Mouse (Mus musculus) olfactory bulb, adult 2 months (tissue): ENCODE data around the gene Mtm1. TPM values are rescaled to one million over a fixed set of nuclear protein-coding genes. Genes with fewer than 3 reads are reported as not detected.
"Not testable (repeated sequence)": the region's sequence is repeated elsewhere in the genome, so short reads cannot be mapped to it uniquely, and the experiment has no call there.

ENCODE experiments used
- H3K27ac ChIP-seq: fragments of 200-500 bp; 2 replicates; pipeline ENCODE4 v1.5.1; 2012; ENCODE audit warnings: low read depth, low read length; ENCODE audit not compliant: insufficient read depth
- H3K4me1 ChIP-seq: fragments of 200-500 bp; 2 replicates; pipeline ENCODE4 v1.6.1; 2012; ENCODE audit warnings: low read length; ENCODE audit not compliant: control insufficient read depth, insufficient read depth
- H3K4me3 ChIP-seq: fragments of 200-500 bp; 2 replicates; pipeline ENCODE4 v1.5.1; 2012; ENCODE audit warnings: mild to moderate bottlenecking, low read depth, low read length, moderate library complexity; ENCODE audit not compliant: insufficient read depth
- CTCF ChIP-seq: fragments of 200-500 bp; IDR thresholded peaks from 2 replicates; pipeline ENCODE4 v1.5.1; 2012; ENCODE audit warnings: low read depth, mild to moderate bottlenecking, low read length, moderate library complexity; ENCODE audit not compliant: insufficient read depth
- POLR2A ChIP-seq: fragments of 200-500 bp; IDR thresholded peaks from 2 replicates; pipeline ENCODE4 v1.6.1; 2012; ENCODE audit warnings: mild to moderate bottlenecking, low read depth, low read length, moderate library complexity; ENCODE audit not compliant: insufficient read depth
- WGBS: fragments of 180-500 bp; shearing (Covaris S2); methylation state at CpG from one replicate; pipeline ENCODE4 v1.1.7; 2018; 5-methylcytosine and 5-hydroxymethylcytosine counted together
- polyA plus RNA-seq: library from polyadenylated mRNA; stranded (reverse); fragments of >200 nt; gene quantifications from 2 replicates; pipeline ENCODE4 v1.2.4, GENCODE M21; 2012; ENCODE audit warnings: low replicate concordance; ENCODE audit not compliant: missing spikeins, insufficient read depth, insufficient read length

Gene Mtm1
- polyA plus RNA-seq, 1 experiment: not detected

DNA sequence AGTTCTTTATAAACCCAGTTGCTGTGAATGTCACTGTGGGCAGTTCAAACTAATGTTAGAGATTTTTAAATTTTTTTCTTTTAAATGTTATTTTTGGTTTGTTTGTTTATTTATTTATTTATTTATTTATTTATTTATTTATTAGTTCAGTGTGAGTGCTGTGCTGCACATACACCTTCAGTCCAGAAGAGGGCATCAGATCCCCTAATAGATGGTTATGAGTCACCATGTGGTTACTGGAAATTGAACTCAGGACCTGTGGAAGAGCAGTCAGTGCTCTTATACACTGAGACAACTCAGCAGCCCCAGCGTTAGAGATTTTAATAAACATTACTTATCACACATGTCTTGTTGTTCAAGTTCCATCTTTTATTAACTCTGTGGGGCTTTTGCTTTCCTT, 141.5 kb downstream of the Mtm1 start:
- WGBS: 86% methylated on average over 1 of the region's 1 CpGs
- no peak for TF ChIP-seq POLR2A
- TF ChIP-seq CTCF: no peak
- no peak overlapping the region for H3K4me3 ChIP-seq
- H3K27ac ChIP-seq: no peak overlapping the region
- H3K4me1 ChIP-seq: no peaks in the 10 kb centered on the region

DNA sequence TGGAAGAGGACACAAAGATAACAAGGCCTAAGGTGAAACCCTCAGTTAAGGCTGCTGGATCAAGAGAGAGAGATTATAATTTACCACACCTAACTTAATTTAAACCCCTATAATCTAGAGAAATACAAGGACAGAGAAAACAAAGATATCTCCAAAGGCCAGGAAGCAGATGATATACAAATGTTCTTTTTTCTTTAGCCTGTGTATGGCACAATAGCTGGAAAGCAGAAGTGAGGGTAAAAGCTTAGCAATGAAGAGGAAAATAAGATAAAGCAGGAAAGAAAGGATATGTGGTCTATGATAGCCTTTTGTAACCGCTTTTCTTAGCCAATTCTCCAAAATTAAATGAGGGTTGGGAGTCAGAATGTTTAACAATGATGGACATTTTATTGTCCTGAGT, 144.8 kb downstream of the Mtm1 start:
- 71% methylated on average over 1 of the region's 1 CpGs for WGBS
- H3K4me1 ChIP-seq: no peaks in the 10 kb centered on the region
- no peak for TF ChIP-seq CTCF
- no peak overlapping the region for H3K4me3 ChIP-seq
- H3K27ac ChIP-seq: no peak overlapping the region

DNA sequence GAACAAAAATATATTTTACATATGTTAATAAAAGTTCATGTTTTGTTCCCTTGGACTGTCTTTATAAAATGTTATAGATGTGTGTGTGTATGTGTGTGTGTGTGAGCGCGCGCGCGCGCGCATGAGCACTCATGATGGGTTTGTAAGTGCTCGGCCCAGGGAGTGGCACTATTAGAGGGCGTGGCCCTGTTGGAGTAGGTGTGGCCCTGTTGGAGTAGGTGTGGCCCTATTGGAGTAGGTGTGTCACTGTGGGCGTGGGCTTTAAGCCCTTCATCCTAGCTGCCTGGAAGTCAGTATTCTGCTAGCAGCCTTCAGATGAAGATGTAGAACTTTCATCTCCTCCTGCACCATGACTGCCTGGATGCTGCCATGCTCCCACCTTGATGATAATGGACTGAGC, 151.2 kb downstream of the Mtm1 start:
- not testable (repeated sequence) for H3K4me1 ChIP-seq, H3K4me3 ChIP-seq
- 91% methylated on average over 10 of the region's 10 CpGs for WGBS

DNA sequence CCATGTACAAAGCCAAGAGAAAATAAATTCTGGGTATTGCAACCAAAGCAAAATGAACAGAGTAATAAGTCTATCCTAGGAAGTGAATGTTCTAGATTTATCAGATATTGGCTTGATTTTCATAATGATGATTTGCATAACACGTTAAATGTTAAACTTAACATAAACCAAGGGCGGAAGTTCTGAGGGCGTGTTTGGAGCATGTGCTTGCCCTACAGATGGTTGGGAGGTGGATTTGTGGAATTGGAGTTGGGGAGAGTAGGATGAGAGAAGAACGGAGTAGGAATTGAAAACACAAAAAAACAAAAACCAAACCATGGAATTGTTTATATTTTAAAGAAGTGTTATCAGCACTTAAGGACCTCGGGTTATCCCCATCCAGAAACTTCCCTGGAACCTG, 153.5 kb downstream of the Mtm1 start:
- Histone ChIP-seq H3K4me3 (peak overlapping the region; percentile 89), H3K4me1 (peaks cover 2% of the 10 kb centered on the region; the same call in 1 of the 2 replicates), H3K27ac (no peak overlapping the region)
- TF ChIP-seq POLR2A (no peak), CTCF (no peak)
- whole genome bisulfite sequencing: 57% methylated on average over 5 of the region's 5 CpGs

More for the DNA sequence above, 151.2 kb downstream of the Mtm1 start:
- H3K27ac ChIP-seq: not testable (repeated sequence)

DNA sequence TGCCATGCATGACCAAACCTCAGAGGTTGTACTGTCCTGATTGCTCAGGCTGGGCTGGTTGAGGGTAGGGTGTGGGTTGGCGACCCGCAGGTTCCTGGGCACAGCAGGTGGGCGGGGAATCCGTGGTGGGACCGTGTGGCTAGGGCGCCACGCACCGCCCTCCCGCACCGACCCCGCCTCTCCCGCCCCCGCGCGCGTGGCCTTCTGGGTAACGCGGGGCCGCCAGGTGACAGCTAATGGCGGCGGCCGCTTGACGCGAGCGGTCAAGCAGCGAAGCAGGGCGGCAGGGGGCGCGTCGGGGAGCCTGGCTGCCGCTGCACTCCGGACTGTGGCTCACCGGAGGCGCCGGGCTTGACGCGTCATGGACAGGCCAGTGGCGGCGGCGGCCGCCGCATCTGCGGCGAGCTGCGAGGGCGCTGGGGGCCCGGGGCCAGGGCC, 154.0 kb downstream of the Mtm1 start, which contains the start of gene Mtmr1:
Mtmr1 (plus strand) TSS at position 207 of the 438 bp plus-strand sequence.
- TF ChIP-seq POLR2A (peak; percentile 41; the same call in 1 of the 2 replicates), CTCF (no peak)
- peak within 1 kb of the TSS; percentile 89 for H3K4me3 ChIP-seq
- peak within 1 kb of the TSS; percentile 56; the same call in 1 of the 2 replicates for H3K27ac ChIP-seq
- 26% methylated on average over 35 of the region's 47 CpGs for WGBS
- H3K4me1 ChIP-seq: peaks cover 2% of the 10 kb centered on the region; the same call in 1 of the 2 replicates

DNA sequence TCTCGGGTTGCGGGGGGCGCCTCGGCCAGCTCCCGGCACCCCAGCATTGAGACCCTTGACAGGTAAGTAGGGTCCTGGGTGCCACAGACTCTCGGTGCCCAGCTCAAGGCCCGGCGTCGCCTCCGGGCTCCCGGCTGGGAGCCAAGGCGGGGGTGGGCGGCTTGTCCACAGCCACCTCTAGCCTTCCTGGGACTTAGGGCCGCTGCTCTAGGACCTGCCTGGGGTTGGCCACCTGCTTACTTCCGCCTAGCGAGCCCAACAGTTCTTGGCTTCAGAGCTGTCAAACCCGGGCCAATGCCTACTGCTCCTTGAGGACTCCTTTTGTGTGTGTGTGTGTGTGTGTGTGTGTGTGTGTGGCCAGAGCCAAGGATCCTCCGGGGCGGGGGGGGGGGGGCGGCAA, 154.4 kb downstream of the Mtm1 start:
- TF ChIP-seq POLR2A: no peak
- TF ChIP-seq CTCF: no peak
- Histone ChIP-seq H3K4me1 (peaks cover 2% of the 10 kb centered on the region; the same call in 1 of the 2 replicates), H3K27ac (peak overlapping the region; percentile 56; the same call in 1 of the 2 replicates), H3K4me3 (peak overlapping the region; percentile 89)
- WGBS: 21% methylated on average over 17 of the region's 20 CpGs

Other genes starting within 250 kb of the Mtm1 start
- not detected in 2 replicates for gene Mamld1, start 160.5 kb upstream of the Mtm1 start, polyA plus RNA-seq
- not detected in 2 replicates for gene Mtmr1, start 154.0 kb downstream of the Mtm1 start, polyA plus RNA-seq